ENCODE assay signal across 25 mouse cellular contexts in the genomic region with DNA sequence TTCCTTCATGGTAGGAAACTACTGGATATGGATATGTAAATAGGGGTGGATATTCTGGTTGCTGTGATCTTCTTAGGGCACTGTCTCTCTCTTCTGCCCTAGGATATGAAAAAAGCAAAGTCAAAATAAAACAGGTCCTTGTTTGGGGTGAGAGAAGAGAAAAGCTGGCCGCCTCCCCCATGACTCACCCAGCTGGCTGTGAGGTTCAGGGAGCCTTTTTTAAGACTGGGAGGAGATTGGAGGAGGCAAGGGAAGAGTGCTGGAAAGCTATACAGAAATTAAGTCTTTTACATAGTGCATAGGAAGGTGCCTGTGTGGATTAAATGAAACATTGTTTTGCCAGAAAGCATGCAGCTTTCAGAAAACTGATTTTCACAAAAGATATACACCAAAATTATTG.
DNase-seq lines count a peak whose midpoint lies in the region; ATAC-seq and TF ChIP-seq lines count a peak whose summit lies in the region.
"Had no signal": no experiment of that assay in that cellular context is flagged by ENCODE, and none has a peak within 500 bp of the region (broad histone marks: within the 10 kb centered on the region; RNA-seq: fewer than 3 reads in every experiment).

No protein-coding gene starts in this region.

- peak overlapping the region; percentile 60; the same call in 1 of the 2 replicates for H3K27ac ChIP-seq in left cerebral cortex, adult 2 months
- H3K27ac ChIP-seq in midbrain, postnatal 0 days (ENCODE audit: low read depth, low read length) = no peak overlapping the region
- H3K27ac ChIP-seq: heart, embryonic 10.5 days; hindbrain, embryonic 13.5 days; intestine, embryonic 15.5 days; kidney, embryonic 15.5 days; liver, embryonic 15.5 days; midbrain, embryonic 15.5 days had no signal

- WGBS in midbrain, postnatal 0 days = 78% methylated on average over 1 of the region's 1 CpGs

- DNase-seq in layer of hippocampus, adult 9-11 months = peak; percentile 15
- DNase-seq in layer of hippocampus, adult 9-10 months (ENCODE audit: low spot score) = no peak
- DNase-seq in NIH3T3 (ENCODE audit: low read depth) = peak; percentile 77
- peak; percentile 13 to 44 for DNase-seq in left cerebral cortex, adult 2 months (ENCODE audit: extremely low spot score in 1 of 2, low spot score in 2 of 2)
- DNase-seq in ovary, postnatal 36 days (ENCODE audit: low spot score) = peak; percentile 19
- no peak for DNase-seq in midbrain, postnatal 0 days (ENCODE audit: low spot score)
- DNase-seq in thymus, postnatal 4 days = no peak
- no peak for DNase-seq in lung, postnatal 36 days
- DNase-seq: adrenal gland, postnatal 25 days; B cell, adult 2 months; cerebellum, adult 2 months; gastrocnemius, postnatal 36 days; heart, postnatal 10 days; lung, postnatal 10 days had no signal

- TF ChIP-seq CTCF in left cerebral cortex, adult 2 months (IDR thresholded peaks at IDR 0.05) = no peak
- no peak for TF ChIP-seq CTCF in midbrain, postnatal 0 days (IDR thresholded peaks at IDR 0.05)

- no peaks in the 10 kb centered on the region for H3K4me1 ChIP-seq in midbrain, postnatal 0 days (ENCODE audit: insufficient read depth, low read length)
- H3K4me1 ChIP-seq: heart, embryonic 10.5 days; hindbrain, embryonic 13.5 days; intestine, embryonic 15.5 days; kidney, embryonic 15.5 days; liver, embryonic 15.5 days; megakaryocyte, embryonic 14.5 days had no signal

- intact Hi-C loops in left cerebral cortex, adult 2 months (cut with DNase I) = loop anchor here (5.0 kb wide), 1 partner anchor 126 kb away; no protein-coding TSS in a partner anchor

- no peak overlapping the region for H3K9ac ChIP-seq in midbrain, postnatal 0 days (replicated peaks; ENCODE audit: low read length, poor library complexity, severe bottlenecking)
- H3K9ac ChIP-seq: hindbrain, embryonic 13.5 days; intestine, embryonic 15.5 days; kidney, embryonic 15.5 days; liver, embryonic 15.5 days; midbrain, embryonic 15.5 days had no signal

- no peak overlapping the region for H3K4me2 ChIP-seq in midbrain, postnatal 0 days (ENCODE audit: low read depth, low read length, poor library complexity, severe bottlenecking)
- H3K4me2 ChIP-seq: hindbrain, embryonic 13.5 days; intestine, embryonic 15.5 days; kidney, embryonic 15.5 days; liver, embryonic 15.5 days; midbrain, embryonic 15.5 days had no signal

- no peaks in the 10 kb centered on the region for H3K27me3 ChIP-seq in midbrain, postnatal 0 days (ENCODE audit: insufficient read depth, low read length)
- H3K27me3 ChIP-seq: hindbrain, embryonic 13.5 days; intestine, embryonic 15.5 days; kidney, embryonic 15.5 days; liver, embryonic 15.5 days; megakaryocyte, embryonic 14.5 days; midbrain, embryonic 15.5 days; Patski had no signal

- no peak for ATAC-seq in midbrain, postnatal 0 days (ENCODE audit: low FRiP score)
- ATAC-seq: activated CD4-positive, CD25-positive, alpha-beta regulatory T cell, adult 4 months; forebrain, embryonic 16.5 days; midbrain, embryonic 15.5 days; Patski had no signal

- H3K4me3 ChIP-seq in left cerebral cortex, adult 2 months = no peak overlapping the region
- no peak overlapping the region for H3K4me3 ChIP-seq in midbrain, postnatal 0 days (ENCODE audit: low read depth, low read length)
- H3K4me3 ChIP-seq: erythroblast, embryonic 14.5 days; heart, embryonic 10.5 days; hindbrain, embryonic 13.5 days; intestine, embryonic 15.5 days; kidney, embryonic 15.5 days; liver, embryonic 15.5 days; megakaryocyte, embryonic 14.5 days; midbrain, embryonic 15.5 days had no signal

- H3K9me3 ChIP-seq in midbrain, postnatal 0 days (ENCODE audit: low read length) = no peaks in the 10 kb centered on the region
- H3K9me3 ChIP-seq: heart, embryonic 10.5 days; hindbrain, embryonic 13.5 days; intestine, embryonic 15.5 days; kidney, embryonic 15.5 days; liver, embryonic 15.5 days; midbrain, embryonic 15.5 days had no signal

- no peaks in the 10 kb centered on the region for H3K36me3 ChIP-seq in midbrain, postnatal 0 days (ENCODE audit: insufficient read depth, low read length)
- H3K36me3 ChIP-seq: heart, embryonic 10.5 days; hindbrain, embryonic 13.5 days; intestine, embryonic 15.5 days; kidney, embryonic 15.5 days; liver, embryonic 15.5 days; midbrain, embryonic 15.5 days had no signal

Comparison
In these comparisons a context has a peak if more than half of its experiments do, and no peak if none do; other contexts are left out.
1. DNase-seq: peak in layer of hippocampus, adult 9-11 months (single experiment), NIH3T3 (single experiment), left cerebral cortex, adult 2 months (2 of 2) and ovary, postnatal 36 days (single experiment); none in layer of hippocampus, adult 9-10 months (single experiment), midbrain, postnatal 0 days (single experiment), thymus, postnatal 4 days (single experiment) and lung, postnatal 36 days (single experiment).